Mouse (Mus musculus): ENCODE results near the gene Nek8. TPM values are rescaled to one million over a fixed set of nuclear protein-coding genes. Genes with fewer than 3 reads are reported as not detected.
A peak's percentile ranks its signal among the peaks of the same experiment; 100 is the strongest.

Gene Nek8
- polyA plus RNA-seq, 1 experiment from 2014 or later, result 10.7 TPM

GRCm38 (mm10) chr11:78170306-78170705, 6.2 kb downstream of the Nek8 start:
- WGBS, result 94% methylated on average over 15 of the region's 15 CpGs
- Histone ChIP-seq H3K36me3 (no peaks in the 10 kb centered on the region), H3K4me1 (peaks cover 28% of the 10 kb centered on the region), H3K4me3 (no peak overlapping the region), H3K27me3 (ENCODE audit: low read depth, poor library complexity, severe bottlenecking) (peaks cover 22% of the 10 kb centered on the region; the same call in 1 of the 2 replicates), H3K27ac (replicated peaks) (no peak overlapping the region), H3K9me3 (replicated peaks) (no peaks in the 10 kb centered on the region)
- no peak for DNase-seq (ENCODE audit: low spot score)

DNA sequence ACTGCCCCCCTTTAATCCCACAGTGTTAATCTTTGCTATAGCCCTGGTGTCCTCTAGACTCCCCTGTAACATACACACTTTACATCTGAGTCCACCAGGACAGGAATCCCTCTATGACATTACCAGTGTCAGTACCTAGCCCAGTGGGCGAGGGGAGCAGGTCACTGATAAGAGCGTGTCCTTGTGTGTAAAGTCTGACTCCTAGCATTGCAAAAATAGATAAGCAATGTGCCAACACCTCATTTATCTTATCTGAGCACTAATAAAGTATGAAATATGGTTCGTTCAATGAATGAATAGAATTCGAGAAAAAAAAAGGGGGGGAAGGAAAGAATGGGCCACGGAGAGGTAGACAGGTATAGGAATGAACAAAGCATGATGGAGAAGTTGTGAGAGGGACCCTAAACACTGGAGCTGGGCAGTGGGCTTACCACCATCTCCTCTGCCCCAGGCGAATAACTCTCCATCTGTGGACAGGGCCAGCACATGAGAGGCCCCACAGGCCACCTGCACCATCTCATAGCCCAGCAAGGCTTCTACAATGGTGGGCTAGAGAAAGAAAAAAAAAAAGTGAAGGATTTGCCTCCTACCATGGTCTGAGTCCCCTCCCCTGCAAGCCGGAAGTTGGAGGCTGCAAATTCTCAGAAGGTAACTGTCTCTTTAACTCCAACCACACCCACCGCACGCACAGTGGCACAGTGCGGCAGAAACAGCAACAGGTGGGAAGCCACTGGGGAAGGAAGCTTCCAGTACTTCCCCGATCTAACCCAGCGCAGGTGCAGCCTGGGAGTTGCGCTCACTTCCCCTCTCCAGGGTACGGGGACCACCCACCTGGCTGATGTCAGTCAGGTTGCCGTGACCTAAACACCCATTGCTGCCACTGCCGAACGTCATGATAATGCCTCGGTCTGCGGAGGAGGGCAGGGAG, 7.7 kb downstream of the Nek8 start:
- Histone ChIP-seq H3K9me3 (replicated peaks) (no peaks in the 10 kb centered on the region), H3K27me3 (ENCODE audit: low read depth, poor library complexity, severe bottlenecking) (peaks cover 22% of the 10 kb centered on the region; the same call in 1 of the 2 replicates), H3K36me3 (no peaks in the 10 kb centered on the region), H3K4me1 (peaks cover 33% of the 10 kb centered on the region), H3K27ac (replicated peaks) (no peak overlapping the region), H3K4me3 (no peak overlapping the region)
- 62% methylated on average over 19 of the region's 19 CpGs for WGBS
- no peak for DNase-seq (ENCODE audit: low spot score)

DNA sequence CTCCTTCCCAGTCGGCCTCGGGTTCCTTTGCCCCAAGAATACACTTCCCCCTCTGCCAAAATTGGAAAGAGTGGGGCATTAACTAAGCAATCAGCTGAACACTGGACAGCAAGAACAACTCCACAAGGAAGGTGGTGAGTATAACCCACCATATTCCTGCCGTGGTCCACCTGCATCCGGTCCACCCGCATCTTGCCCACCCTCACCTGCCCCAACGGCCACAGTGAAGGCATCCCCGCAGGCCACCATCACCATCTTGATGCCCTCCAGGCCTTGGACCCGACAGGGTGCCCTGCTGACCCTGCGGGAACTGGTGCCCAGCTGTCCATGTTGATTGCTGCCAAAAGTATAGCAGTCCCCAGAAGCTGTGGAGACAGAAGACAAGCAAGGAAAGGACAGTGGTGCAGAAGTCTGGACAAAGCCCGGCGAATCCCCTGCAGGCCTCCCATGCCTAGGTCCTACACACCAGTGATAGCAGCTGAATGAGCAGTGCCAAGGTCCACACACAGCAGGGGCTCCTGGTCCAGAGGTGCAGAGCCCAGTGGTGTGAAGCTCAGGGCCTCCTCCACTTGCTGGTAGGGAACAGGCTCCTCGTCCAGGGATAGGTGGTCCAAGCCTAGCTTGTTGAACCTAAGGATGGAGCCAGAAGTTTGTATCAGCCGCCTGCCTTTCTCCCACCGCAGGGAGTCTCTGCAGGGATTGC, 9.1 kb downstream of the Nek8 start:
- peaks cover 22% of the 10 kb centered on the region; the same call in 1 of the 2 replicates for H3K27me3 ChIP-seq (ENCODE audit: low read depth, poor library complexity, severe bottlenecking)
- DNase-seq (ENCODE audit: low spot score), result no peak
- peaks cover 13% of the 10 kb centered on the region for H3K36me3 ChIP-seq
- no peak overlapping the region for H3K4me3 ChIP-seq
- WGBS, result 84% methylated on average over 14 of the region's 14 CpGs
- no peak overlapping the region for H3K27ac ChIP-seq (replicated peaks)
- no peaks in the 10 kb centered on the region for H3K9me3 ChIP-seq (replicated peaks)
- H3K4me1 ChIP-seq, result peaks cover 47% of the 10 kb centered on the region

GRCm38 (mm10) chr11:78166640-78167039, 9.8 kb downstream of the Nek8 start:
- DNase-seq (ENCODE audit: low spot score), result no peak
- H3K4me3 ChIP-seq, result no peak overlapping the region; the same call in 1 of the 2 replicates
- H3K27ac ChIP-seq (replicated peaks), result no peak overlapping the region
- peaks cover 21% of the 10 kb centered on the region for H3K36me3 ChIP-seq
- peaks cover 22% of the 10 kb centered on the region; the same call in 1 of the 2 replicates for H3K27me3 ChIP-seq (ENCODE audit: low read depth, poor library complexity, severe bottlenecking)
- peaks cover 47% of the 10 kb centered on the region for H3K4me1 ChIP-seq
- H3K9me3 ChIP-seq (replicated peaks), result no peaks in the 10 kb centered on the region
- WGBS, result 76% methylated on average over 6 of the region's 6 CpGs

DNA sequence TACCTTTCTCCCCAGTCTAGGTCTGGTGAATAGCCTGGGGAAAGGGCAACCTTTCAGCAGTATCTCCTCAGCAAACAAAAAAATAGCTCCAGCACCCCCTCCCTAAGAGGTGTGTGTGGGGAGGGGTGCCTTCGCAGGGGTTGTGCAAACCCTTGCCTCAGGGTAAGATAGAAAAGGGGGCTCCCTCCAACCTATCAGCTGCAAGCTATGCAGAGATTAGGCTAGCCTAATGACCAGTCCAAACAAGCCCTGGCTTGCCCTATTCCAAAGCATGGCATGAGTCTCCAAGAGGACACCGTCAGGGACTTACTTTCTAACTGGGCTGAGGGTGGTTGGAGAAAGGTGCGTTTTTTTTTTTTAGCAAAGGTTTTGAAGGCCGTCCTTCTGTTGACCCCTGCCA, 10.3 kb downstream of the Nek8 start:
- Histone ChIP-seq H3K4me3 (peak overlapping the region; percentile 99), H3K4me1 (peaks cover 49% of the 10 kb centered on the region), H3K9me3 (replicated peaks) (no peaks in the 10 kb centered on the region), H3K36me3 (peaks cover 25% of the 10 kb centered on the region), H3K27me3 (ENCODE audit: low read depth, poor library complexity, severe bottlenecking) (peaks cover 22% of the 10 kb centered on the region; the same call in 1 of the 2 replicates), H3K27ac (replicated peaks) (peak overlapping the region; percentile 99)
- WGBS, result 51% methylated on average over 4 of the region's 4 CpGs
- DNase-seq (ENCODE audit: low spot score), result no peak

GRCm38 (mm10) chr11:78165761-78166109, 10.7 kb downstream of the Nek8 start:
- Histone ChIP-seq H3K4me3 (peak overlapping the region; percentile 99), H3K36me3 (peaks cover 30% of the 10 kb centered on the region), H3K27me3 (ENCODE audit: low read depth, poor library complexity, severe bottlenecking) (peaks cover 22% of the 10 kb centered on the region; the same call in 1 of the 2 replicates), H3K4me1 (peaks cover 51% of the 10 kb centered on the region), H3K27ac (replicated peaks) (peak overlapping the region; percentile 99), H3K9me3 (replicated peaks) (no peaks in the 10 kb centered on the region)
- no peak for DNase-seq (ENCODE audit: low spot score)
- WGBS, result 3% methylated on average over 16 of the region's 16 CpGs

DNA sequence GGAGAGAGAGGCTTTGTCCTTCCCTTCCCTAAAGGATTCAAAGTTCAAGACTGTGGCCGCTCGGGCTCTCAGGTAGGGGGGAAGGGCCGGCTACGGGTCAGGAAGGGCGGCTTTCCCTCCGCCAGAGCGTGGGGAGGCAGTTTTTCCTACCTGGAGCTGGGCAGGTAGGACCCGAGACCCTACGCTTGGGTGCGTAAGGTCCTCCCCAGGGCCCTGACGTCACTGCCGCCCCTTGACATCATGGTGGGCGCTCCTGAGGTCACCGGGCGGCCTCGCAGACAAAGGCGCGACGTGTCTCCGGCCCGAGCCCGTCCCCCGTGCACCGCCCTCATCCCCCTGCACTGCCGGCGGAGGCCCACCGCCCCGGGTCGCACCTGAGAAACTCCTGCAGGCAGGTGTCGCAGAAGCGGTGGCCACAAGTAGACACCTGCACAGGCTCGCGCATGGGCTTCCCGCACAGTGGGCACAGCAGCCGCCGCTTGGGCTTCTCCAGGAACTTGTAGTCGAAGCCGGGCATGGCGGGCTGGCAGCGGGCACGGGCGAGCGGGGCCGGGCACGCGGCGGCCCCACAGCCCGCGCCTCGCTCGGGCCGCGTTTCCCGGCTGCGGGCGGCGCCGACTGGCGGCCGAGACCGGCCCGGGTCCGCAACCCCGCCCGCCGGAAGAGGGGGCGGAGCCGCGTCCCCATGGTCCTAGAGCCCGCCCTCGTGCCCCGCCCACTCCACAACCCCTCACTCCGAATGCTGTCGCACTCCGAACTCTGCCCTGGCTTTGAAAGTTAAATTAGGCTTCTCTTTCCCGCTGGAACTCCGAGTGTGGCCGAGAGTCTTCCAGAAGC, 11.3 kb downstream of the Nek8 start, which contains the start of gene Traf4:
Gene Traf4, minus strand, starts transcription at position 666 of the 837 bp plus-strand sequence.
- Histone ChIP-seq H3K27me3 (ENCODE audit: low read depth, poor library complexity, severe bottlenecking) (peaks cover 22% of the 10 kb centered on the region; the same call in 1 of the 2 replicates), H3K4me3 (peak within 1 kb of the TSS; percentile 99), H3K36me3 (peaks cover 36% of the 10 kb centered on the region), H3K4me1 (peaks cover 51% of the 10 kb centered on the region), H3K27ac (replicated peaks) (peak within 1 kb of the TSS; percentile 99), H3K9me3 (replicated peaks) (no peaks in the 10 kb centered on the region)
- 0% methylated on average over 78 of the region's 78 CpGs for WGBS
- DNase-seq (ENCODE audit: low spot score), result peak; percentile 90

GRCm38 (mm10) chr11:78164604-78164923, 11.9 kb downstream of the Nek8 start:
- peak overlapping the region; percentile 99 for H3K27ac ChIP-seq (replicated peaks)
- peak; percentile 48 for DNase-seq (ENCODE audit: low spot score)
- under 1% methylated on average over 14 of the region's 14 CpGs for WGBS

DNA sequence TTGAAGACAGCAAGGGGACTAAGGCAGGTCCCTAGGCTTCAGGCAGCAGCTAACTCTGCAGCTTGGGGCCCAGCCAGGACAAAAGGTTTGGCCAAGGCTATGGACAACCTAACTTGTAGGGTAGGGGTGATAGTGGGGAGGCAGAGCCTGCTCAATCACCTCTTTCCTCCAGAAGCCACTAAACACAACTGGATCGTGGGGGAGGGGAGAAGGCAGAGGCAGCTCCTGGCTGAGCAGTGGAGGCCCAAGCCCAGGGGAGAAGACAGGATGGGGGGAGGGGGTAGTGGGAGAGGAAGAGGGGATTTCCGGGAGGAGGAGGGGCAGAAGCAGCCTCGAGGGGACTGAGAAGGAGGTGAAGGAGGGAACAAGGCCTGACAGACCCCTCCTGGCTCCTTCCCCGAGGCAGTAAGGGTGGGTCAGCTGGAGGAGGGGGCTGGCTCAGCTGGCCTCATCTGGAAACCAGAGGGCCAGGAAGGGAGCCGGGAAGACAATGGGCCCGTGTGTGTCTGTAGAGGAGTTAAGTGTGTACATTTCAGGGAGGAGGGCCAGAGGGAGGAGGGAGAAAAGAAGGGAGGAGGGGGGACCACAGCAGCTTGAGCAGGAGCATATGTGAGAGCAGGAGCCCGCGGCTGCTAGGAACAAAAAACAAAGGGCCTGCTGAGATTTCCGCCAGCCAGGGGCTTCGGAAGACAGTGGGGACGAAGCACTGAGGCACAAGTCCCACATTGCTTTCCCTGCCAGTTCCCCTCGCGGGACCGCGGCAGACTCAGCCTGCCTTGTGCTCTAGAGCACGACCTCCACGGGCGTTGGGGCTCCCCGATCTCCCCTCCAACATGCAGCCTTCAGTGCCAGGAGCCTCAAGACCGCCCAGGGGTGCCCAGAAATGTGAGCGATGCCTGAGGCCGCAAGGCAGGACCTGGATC, 12.5 kb downstream of the Nek8 start:
- under 1% methylated on average over 22 of the region's 22 CpGs for WGBS

More at GRCm38 (mm10) chr11:78164604-78164923, 11.9 kb downstream of the Nek8 start:
- H3K4me1 ChIP-seq, result peaks cover 52% of the 10 kb centered on the region
- peaks cover 22% of the 10 kb centered on the region; the same call in 1 of the 2 replicates for H3K27me3 ChIP-seq (ENCODE audit: low read depth, poor library complexity, severe bottlenecking)
- peaks cover 41% of the 10 kb centered on the region for H3K36me3 ChIP-seq
- no peaks in the 10 kb centered on the region for H3K9me3 ChIP-seq (replicated peaks)
- H3K4me3 ChIP-seq, result peak overlapping the region; percentile 99

GRCm38 (mm10) chr11:78163045-78163444, 13.4 kb downstream of the Nek8 start:
- peaks cover 53% of the 10 kb centered on the region for H3K4me1 ChIP-seq
- peaks cover 57% of the 10 kb centered on the region for H3K36me3 ChIP-seq
- 82% methylated on average over 2 of the region's 2 CpGs for WGBS

More for the DNA sequence above, 12.5 kb downstream of the Nek8 start:
- Histone ChIP-seq H3K4me3 (peak overlapping the region; percentile 99), H3K4me1 (peaks cover 54% of the 10 kb centered on the region), H3K27ac (replicated peaks) (peak overlapping the region; percentile 99), H3K27me3 (ENCODE audit: low read depth, poor library complexity, severe bottlenecking) (peaks cover 22% of the 10 kb centered on the region; the same call in 1 of the 2 replicates), H3K36me3 (peaks cover 48% of the 10 kb centered on the region), H3K9me3 (replicated peaks) (no peaks in the 10 kb centered on the region)
- peak; percentile 85 for DNase-seq (ENCODE audit: low spot score)

DNA sequence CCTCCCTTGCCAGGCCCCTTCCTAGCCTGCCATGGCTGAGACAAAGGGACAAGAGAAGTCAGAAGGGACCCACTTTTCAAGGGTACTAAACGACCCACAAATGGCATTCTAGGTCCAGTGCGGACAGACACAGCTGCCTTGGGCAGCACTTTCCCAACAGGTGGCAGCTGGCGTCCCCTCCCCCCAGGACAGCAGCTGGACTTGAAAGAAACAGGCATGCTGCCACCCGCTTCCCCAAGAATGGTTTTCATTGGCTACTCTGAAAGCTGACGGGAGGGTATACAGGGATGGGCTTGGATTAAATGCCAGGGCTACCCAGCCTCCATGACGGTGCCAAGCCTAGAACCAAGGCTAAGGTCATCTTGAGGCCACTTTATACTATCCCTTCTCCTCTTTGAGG, 14.0 kb downstream of the Nek8 start:
- DNase-seq (ENCODE audit: low spot score), result no peak
- Histone ChIP-seq H3K27me3 (ENCODE audit: low read depth, poor library complexity, severe bottlenecking) (peaks cover 16% of the 10 kb centered on the region; the same call in 1 of the 2 replicates), H3K27ac (replicated peaks) (peak overlapping the region; percentile 99; the same call in 1 of the 2 replicates), H3K4me1 (peaks cover 49% of the 10 kb centered on the region), H3K36me3 (peaks cover 62% of the 10 kb centered on the region), H3K4me3 (peak overlapping the region; percentile 99), H3K9me3 (replicated peaks) (no peaks in the 10 kb centered on the region)
- WGBS, result 81% methylated on average over 6 of the region's 6 CpGs

More at GRCm38 (mm10) chr11:78163045-78163444, 13.4 kb downstream of the Nek8 start:
- no peak for DNase-seq (ENCODE audit: low spot score)
- Histone ChIP-seq H3K4me3 (peak overlapping the region; percentile 99), H3K27me3 (ENCODE audit: low read depth, poor library complexity, severe bottlenecking) (peaks cover 22% of the 10 kb centered on the region; the same call in 1 of the 2 replicates), H3K27ac (replicated peaks) (peak overlapping the region; percentile 99), H3K9me3 (replicated peaks) (no peaks in the 10 kb centered on the region)

Data from midbrain, embryonic 10.5 days (tissue).